Mouse (Mus musculus): ENCODE measurements around the gene Nfe2l3.

- no peak for TF ChIP-seq CTCF (IDR thresholded peaks at IDR 0.05; ENCODE audit: low read depth, low read length)
- no peak for TF ChIP-seq GATA1 (IDR thresholded peaks at IDR 0.05; ENCODE audit: borderline replicate concordance, low read length)
Observed at GRCm38 (mm10) chr6:51390505-51390904, 42.0 kb upstream of the Nfe2l3 start.
